16 mouse cellular contexts compared by ENCODE assay signal in genomic region chr5:116083081-116083480, GRCm38 (mm10). TPM values are rescaled to one million over a fixed set of nuclear protein-coding genes. Genes with fewer than 3 reads are reported as not detected.
A peak's percentile ranks its signal among the peaks of the same experiment; 100 is the strongest.
DNase-seq lines count a peak whose midpoint lies in the region; ATAC-seq lines count a peak whose summit lies in the region.
"Had no signal": no experiment of that assay in that cellular context is flagged by ENCODE, and none has a peak within 500 bp of the region (broad histone marks: within the 10 kb centered on the region; RNA-seq: fewer than 3 reads in every experiment).

Gene Tmem233 (minus strand): TSS chr5:116083244.

- peaks cover 23% of the 10 kb centered on the region for H3K27me3 ChIP-seq in hindbrain, embryonic 12.5 days
- H3K27me3 ChIP-seq in hindbrain, embryonic 13.5 days, result peaks cover 26% of the 10 kb centered on the region
- H3K27me3 ChIP-seq in midbrain, embryonic 15.5 days (replicated peaks), result peaks cover 18% of the 10 kb centered on the region

- no peaks in the 10 kb centered on the region for H3K9me3 ChIP-seq in hindbrain, embryonic 12.5 days (replicated peaks)
- no peaks in the 10 kb centered on the region for H3K9me3 ChIP-seq in hindbrain, embryonic 13.5 days
- no peaks in the 10 kb centered on the region for H3K9me3 ChIP-seq in midbrain, embryonic 15.5 days
- H3K9me3 ChIP-seq: neural tube, embryonic 12.5 days had no signal

- no peak within 1 kb of the TSS for H3K4me3 ChIP-seq in hindbrain, embryonic 12.5 days
- H3K4me3 ChIP-seq in hindbrain, embryonic 13.5 days, result no peak within 1 kb of the TSS
- no peak within 1 kb of the TSS for H3K4me3 ChIP-seq in midbrain, embryonic 15.5 days
- H3K4me3 ChIP-seq: erythroblast, embryonic 14.5 days; neural tube, embryonic 12.5 days had no signal

- no peaks in the 10 kb centered on the region for H3K36me3 ChIP-seq in hindbrain, embryonic 12.5 days
- no peaks in the 10 kb centered on the region for H3K36me3 ChIP-seq in hindbrain, embryonic 13.5 days
- no peaks in the 10 kb centered on the region for H3K36me3 ChIP-seq in midbrain, embryonic 15.5 days (replicated peaks)
- H3K36me3 ChIP-seq: neural tube, embryonic 12.5 days had no signal

- no peak within 1 kb of the TSS for H3K9ac ChIP-seq in hindbrain, embryonic 12.5 days
- H3K9ac ChIP-seq in hindbrain, embryonic 13.5 days, result no peak within 1 kb of the TSS
- H3K9ac ChIP-seq in midbrain, embryonic 15.5 days, result no peak within 1 kb of the TSS
- H3K9ac ChIP-seq: neural tube, embryonic 12.5 days had no signal

- 19% methylated on average over 17 of the region's 17 CpGs for WGBS in hindbrain, embryonic 12.5 days
- 15% methylated on average over 17 of the region's 17 CpGs for WGBS in hindbrain, embryonic 13.5 days
- WGBS in midbrain, embryonic 15.5 days, result 11% methylated on average over 17 of the region's 17 CpGs

- no peak for ATAC-seq in hindbrain, embryonic 12.5 days (ENCODE audit: low FRiP score)
- ATAC-seq in hindbrain, embryonic 13.5 days (ENCODE audit: low FRiP score), result no peak
- ATAC-seq in midbrain, embryonic 15.5 days (replicated peaks), result no peak

- H3K4me1 ChIP-seq in hindbrain, embryonic 12.5 days, result no peaks in the 10 kb centered on the region
- H3K4me1 ChIP-seq in hindbrain, embryonic 13.5 days (replicated peaks), result peaks cover 5% of the 10 kb centered on the region; the same call in 1 of the 2 replicates
- H3K4me1 ChIP-seq in midbrain, embryonic 15.5 days, result peaks cover 5% of the 10 kb centered on the region; the same call in 1 of the 2 replicates
- H3K4me1 ChIP-seq: neural tube, embryonic 12.5 days had no signal

- DNase-seq in embryo, embryonic 11 days, result peak; percentile 13
- DNase-seq in gastrocnemius, adult 8-10 months (ENCODE audit: low spot score in 2 of 2), result peak; percentile 42 to 73
- DNase-seq in spleen, adult 18-20 months, result no peak
- no peak for DNase-seq in urinary bladder, postnatal 14 days (ENCODE audit: low spot score)
- DNase-seq: adrenal gland, postnatal 25 days; cerebellum, adult 2 months; thymus, postnatal 25 days had no signal

- H3K4me2 ChIP-seq in hindbrain, embryonic 12.5 days (replicated peaks), result peak within 1 kb of the TSS; percentile 19; the same call in 1 of the 2 replicates
- H3K4me2 ChIP-seq in hindbrain, embryonic 13.5 days, result no peak within 1 kb of the TSS
- H3K4me2 ChIP-seq in midbrain, embryonic 15.5 days, result peak within 1 kb of the TSS; percentile 29; the same call in 1 of the 2 replicates
- H3K4me2 ChIP-seq: neural tube, embryonic 12.5 days had no signal

- no peak within 1 kb of the TSS for H3K27ac ChIP-seq in hindbrain, embryonic 12.5 days
- no peak within 1 kb of the TSS for H3K27ac ChIP-seq in hindbrain, embryonic 13.5 days
- H3K27ac ChIP-seq in midbrain, embryonic 15.5 days, result no peak within 1 kb of the TSS
- H3K27ac ChIP-seq: macrophage; neural tube, embryonic 12.5 days had no signal

RNA-seq across cellular contexts. Expression of gene Tmem233, which starts in this region (rescaled TPM):
- polyA plus RNA-seq in hindbrain, embryonic 12.5 days (2016; fragmentation: Nextera tagmentation; extraction: Ambion mirVana), result not detected in 2 replicates
- polyA plus RNA-seq in hindbrain, embryonic 13.5 days (2015; fragmentation: Nextera tagmentation; extraction: Ambion mirVana), result not detected in 2 replicates
- 100 to 1,000 TPM; 165 to 183 (median 166) TPM for total RNA-seq in gastrocnemius, adult 8-10 months (2022)
- not detected in 2 replicates for polyA plus RNA-seq in midbrain, embryonic 15.5 days (2015; fragmentation: Nextera tagmentation; extraction: Ambion mirVana)
- total RNA-seq: adrenal gland, postnatal 25 days; left cerebral cortex, postnatal 36 days had no signal
- polyA plus RNA-seq: cerebellum, adult 2 months; erythroblast, embryonic 14.5 days; heart, embryonic 14.5 days; macrophage; neural tube, embryonic 12.5 days; spleen, adult 2 months had no signal

Comparison
In these comparisons a context has a peak if more than half of its experiments do, and no peak if none do; other contexts are left out.
1. DNase-seq: peak in embryo, embryonic 11 days (single experiment) and gastrocnemius, adult 8-10 months (2 of 2); none in spleen, adult 18-20 months (0 of 2) and urinary bladder, postnatal 14 days (single experiment).